Mouse (Mus musculus): ENCODE data around the gene Tmem120b.

- TF ChIP-seq TAL1 (IDR thresholded peaks at IDR 0.05; ENCODE audit: low read length) (no peak), GATA1 (IDR thresholded peaks at IDR 0.05; ENCODE audit: low read length) (no peak)
These were observed 28.1 kb downstream of the Tmem120b start for GRCm38 (mm10) chr5:123096299-123096698.
